10 mouse cellular contexts compared by ENCODE assay signal in genomic region chr5:113467765-113468164, GRCm38 (mm10). TPM values are rescaled to one million over a fixed set of nuclear protein-coding genes. Genes with fewer than 3 reads are reported as not detected.
DNase-seq lines count a peak whose midpoint lies in the region; ATAC-seq lines count a peak whose summit lies in the region.
"Had no signal": no experiment of that assay in that cellular context is flagged by ENCODE, and none has a peak within 500 bp of the region (broad histone marks: within the 10 kb centered on the region; RNA-seq: fewer than 3 reads in every experiment).

No protein-coding gene starts in this region.

- no peaks in the 10 kb centered on the region for H3K36me3 ChIP-seq in forebrain, embryonic 12.5 days (replicated peaks)
- no peaks in the 10 kb centered on the region for H3K36me3 ChIP-seq in forebrain, embryonic 15.5 days
- H3K36me3 ChIP-seq in lung, embryonic 15.5 days, result no peaks in the 10 kb centered on the region
- no peaks in the 10 kb centered on the region for H3K36me3 ChIP-seq in limb, embryonic 11.5 days (ENCODE audit: control insufficient read depth, insufficient read depth, low read length)
- no peaks in the 10 kb centered on the region for H3K36me3 ChIP-seq in stomach, embryonic 15.5 days

- WGBS in forebrain, embryonic 12.5 days, result 2% methylated on average over 8 of the region's 8 CpGs
- 1% methylated on average over 8 of the region's 8 CpGs for WGBS in forebrain, embryonic 15.5 days
- WGBS in lung, embryonic 15.5 days, result 1% methylated on average over 8 of the region's 8 CpGs
- WGBS in limb, embryonic 11.5 days, result 2% methylated on average over 8 of the region's 8 CpGs
- 2% methylated on average over 8 of the region's 8 CpGs for WGBS in stomach, embryonic 15.5 days

- peaks cover 42% of the 10 kb centered on the region for H3K27me3 ChIP-seq in forebrain, embryonic 12.5 days
- H3K27me3 ChIP-seq in forebrain, embryonic 15.5 days, result no peaks in the 10 kb centered on the region; the same call in 1 of the 2 replicates
- peaks cover 11% of the 10 kb centered on the region for H3K27me3 ChIP-seq in lung, embryonic 15.5 days
- H3K27me3 ChIP-seq in limb, embryonic 11.5 days (ENCODE audit: control insufficient read depth, insufficient read depth, low read length), result no peaks in the 10 kb centered on the region; the same call in 1 of the 2 replicates
- H3K27me3 ChIP-seq in stomach, embryonic 15.5 days (replicated peaks), result peaks cover 5% of the 10 kb centered on the region; the same call in 1 of the 2 replicates

- no peak for DNase-seq in lung, postnatal 25 days (ENCODE audit: low spot score)
- DNase-seq in limb, embryonic 11.5 days (ENCODE audit: low spot score), result peak; percentile 57
- DNase-seq in layer of hippocampus, adult 8-10 months (ENCODE audit: low spot score in 2 of 2), result no peak
- DNase-seq in gastrocnemius, postnatal 4 days (ENCODE audit: low spot score in 2 of 2), result no peak
- DNase-seq: cerebellum, adult 9-10 months had no signal

- ATAC-seq in forebrain, embryonic 12.5 days (ENCODE audit: low FRiP score), result no peak
- ATAC-seq in forebrain, embryonic 15.5 days (replicated peaks), result no peak
- no peak for ATAC-seq in lung, embryonic 15.5 days (ENCODE audit: borderline replicate concordance, extremely low read depth, low FRiP score, low TSS enrichment)
- no peak for ATAC-seq in limb, embryonic 11.5 days (ENCODE audit: insufficient number of reproducible peaks, low FRiP score, low TSS enrichment, low read depth)
- ATAC-seq in stomach, embryonic 15.5 days (ENCODE audit: insufficient read depth, low FRiP score, low read depth), result no peak

- peak overlapping the region; percentile 11; the same call in 1 of the 2 replicates for H3K4me2 ChIP-seq in forebrain, embryonic 12.5 days
- H3K4me2 ChIP-seq in forebrain, embryonic 15.5 days (replicated peaks), result no peak overlapping the region
- H3K4me2 ChIP-seq in lung, embryonic 15.5 days, result peak overlapping the region; percentile 14; the same call in 1 of the 2 replicates
- H3K4me2 ChIP-seq in limb, embryonic 11.5 days (ENCODE audit: low read depth, severe bottlenecking), result peak overlapping the region; percentile 12; the same call in 1 of the 2 replicates
- H3K4me2 ChIP-seq in stomach, embryonic 15.5 days, result peak overlapping the region; percentile 32

- peaks cover 41% of the 10 kb centered on the region for H3K4me1 ChIP-seq in forebrain, embryonic 12.5 days
- peaks cover 13% of the 10 kb centered on the region for H3K4me1 ChIP-seq in forebrain, embryonic 15.5 days
- H3K4me1 ChIP-seq in lung, embryonic 15.5 days, result peaks cover 12% of the 10 kb centered on the region
- H3K4me1 ChIP-seq in limb, embryonic 11.5 days (ENCODE audit: control insufficient read depth, insufficient read depth, low read length), result peaks cover 20% of the 10 kb centered on the region
- peaks cover 9% of the 10 kb centered on the region; the same call in 1 of the 2 replicates for H3K4me1 ChIP-seq in stomach, embryonic 15.5 days

- H3K4me3 ChIP-seq in forebrain, embryonic 12.5 days (replicated peaks), result no peak overlapping the region
- no peak overlapping the region for H3K4me3 ChIP-seq in forebrain, embryonic 15.5 days
- H3K4me3 ChIP-seq in lung, embryonic 15.5 days, result no peak overlapping the region
- no peak overlapping the region for H3K4me3 ChIP-seq in limb, embryonic 11.5 days (ENCODE audit: low read depth, low read length)
- H3K4me3 ChIP-seq in stomach, embryonic 15.5 days (replicated peaks), result 0 out of 2 replicates have a peak overlapping the region, but pooled peaks have one; percentile 8

- H3K27ac ChIP-seq in forebrain, embryonic 12.5 days, result 0 out of 2 replicates have a peak overlapping the region, but pooled peaks have one; percentile 19
- no peak overlapping the region for H3K27ac ChIP-seq in forebrain, embryonic 15.5 days (replicated peaks)
- no peak overlapping the region for H3K27ac ChIP-seq in lung, embryonic 15.5 days
- H3K27ac ChIP-seq in limb, embryonic 11.5 days (replicated peaks; ENCODE audit: low read depth, low read length), result peak overlapping the region; percentile 45
- no peak overlapping the region; the same call in 1 of the 2 replicates for H3K27ac ChIP-seq in stomach, embryonic 15.5 days
- H3K27ac ChIP-seq: liver, embryonic 14.5 days had no signal

- H3K9me3 ChIP-seq in forebrain, embryonic 12.5 days, result no peaks in the 10 kb centered on the region
- H3K9me3 ChIP-seq in forebrain, embryonic 15.5 days, result no peaks in the 10 kb centered on the region
- H3K9me3 ChIP-seq in lung, embryonic 15.5 days, result no peaks in the 10 kb centered on the region
- H3K9me3 ChIP-seq in limb, embryonic 11.5 days (ENCODE audit: control insufficient read depth, low read length), result no peaks in the 10 kb centered on the region
- H3K9me3 ChIP-seq in stomach, embryonic 15.5 days, result no peaks in the 10 kb centered on the region

- no peak overlapping the region for H3K9ac ChIP-seq in forebrain, embryonic 12.5 days
- no peak overlapping the region for H3K9ac ChIP-seq in forebrain, embryonic 15.5 days (replicated peaks)
- no peak overlapping the region for H3K9ac ChIP-seq in lung, embryonic 15.5 days
- peak overlapping the region; percentile 37; the same call in 1 of the 2 replicates for H3K9ac ChIP-seq in limb, embryonic 11.5 days (ENCODE audit: low read length)
- no peak overlapping the region for H3K9ac ChIP-seq in stomach, embryonic 15.5 days
- H3K9ac ChIP-seq: liver, embryonic 14.5 days had no signal

RNA-seq across cellular contexts. Expression of gene Wscd2, which starts 22.4 kb away (rescaled TPM):
- polyA plus RNA-seq in forebrain, embryonic 12.5 days (2016; fragmentation: Nextera tagmentation; extraction: Ambion mirVana), result 8.4 and 8.7 TPM in 2 replicates
- polyA plus RNA-seq in forebrain, embryonic 15.5 days (2015; fragmentation: Nextera tagmentation; extraction: Ambion mirVana), result 7.9 and 8.4 TPM in 2 replicates
- polyA plus RNA-seq in lung, embryonic 15.5 days (2015; fragmentation: Nextera tagmentation; extraction: Ambion mirVana), result 5.5 and 5.6 TPM in 2 replicates
- polyA plus RNA-seq in limb, embryonic 11.5 days (2014; fragmentation: Nextera tagmentation; extraction: Ambion mirVana), result 2.0 and 2.9 TPM in 2 replicates
- 6.5 and 7.5 TPM in 2 replicates for polyA plus RNA-seq in stomach, embryonic 15.5 days (2015; fragmentation: Nextera tagmentation; extraction: Ambion mirVana)
- 10 to 100 TPM; 64.7 to 84.8 (median 76.0) TPM for total RNA-seq in layer of hippocampus, adult 8-10 months (2022)
- 1 to 10 TPM; 1.2 to 1.4 TPM for total RNA-seq in gastrocnemius, postnatal 4 days (2021)

Comparison
In these comparisons a context has a peak if more than half of its experiments do, and no peak if none do; other contexts are left out.
1. H3K27ac ChIP-seq: peak in forebrain, embryonic 12.5 days (single experiment) and limb, embryonic 11.5 days (single experiment); none in forebrain, embryonic 15.5 days (single experiment), lung, embryonic 15.5 days (single experiment) and stomach, embryonic 15.5 days (single experiment).